Mouse (Mus musculus): Measurements from ENCODE around the gene Ncaph. TPM values are rescaled to one million over a fixed set of nuclear protein-coding genes. Genes with fewer than 3 reads are reported as not detected.
"Not testable (repeated sequence)": the region's sequence is repeated elsewhere in the genome, so short reads cannot be mapped to it uniquely, and the experiment has no call there.

Gene Ncaph
- polyA plus RNA-seq, 1 experiment from 2014 or later, result 23.4 TPM

DNA sequence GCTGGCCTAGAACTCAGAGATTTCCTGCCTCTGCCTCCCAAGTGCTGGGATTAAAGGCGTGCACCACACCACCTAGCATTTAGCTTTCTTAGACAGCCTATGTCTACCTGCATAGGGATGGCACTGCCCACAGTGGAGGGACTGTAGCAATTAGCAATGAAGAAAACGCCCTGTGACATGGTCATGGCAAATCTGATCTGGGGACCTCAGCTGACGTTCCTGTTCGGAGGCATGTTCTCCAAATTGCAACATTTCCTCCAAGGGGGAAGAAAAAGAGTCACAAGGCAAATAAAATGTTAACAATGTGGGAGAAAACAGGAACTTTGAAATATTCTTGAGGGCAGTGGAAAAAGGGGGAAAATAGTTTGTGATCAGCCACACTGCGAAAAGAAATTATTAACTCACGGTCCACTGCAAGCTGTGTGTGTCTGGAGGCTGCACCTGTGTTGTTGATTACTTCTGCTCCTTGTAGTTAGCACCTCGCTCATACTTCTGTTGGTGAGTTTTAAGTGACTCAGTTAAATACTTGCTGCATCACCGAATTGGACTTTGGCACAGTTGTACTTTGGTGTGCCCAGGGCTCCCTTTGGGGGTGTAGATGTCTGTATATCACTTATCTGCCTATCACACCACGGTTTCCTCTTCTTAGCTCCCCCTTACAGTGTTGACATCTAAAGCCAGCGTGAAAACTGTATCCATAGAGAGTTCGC lies 53.7 kb downstream of the Ncaph start:
- WGBS (ENCODE audit: insufficient replicate concordance), result 58% methylated on average over 11 of the region's 11 CpGs
- ATAC-seq, result peak; percentile 55
- no peaks in the 10 kb centered on the region for H3K36me3 ChIP-seq (replicated peaks; ENCODE audit: insufficient read depth, low read length)
- DNase-seq, result no peak
- H3K9ac ChIP-seq (replicated peaks), result no peak overlapping the region
- TF ChIP-seq CTCF (IDR thresholded peaks at IDR 0.05; ENCODE audit: low read depth), result no peak
- no peak overlapping the region for H3K4me3 ChIP-seq (ENCODE audit: low read depth, low read length)
- peak overlapping the region; percentile 47 for H3K4me2 ChIP-seq (ENCODE audit: low read depth, low read length)
- H3K4me1 ChIP-seq (ENCODE audit: insufficient read depth), result peaks cover 17% of the 10 kb centered on the region
- no peaks in the 10 kb centered on the region for H3K9me3 ChIP-seq (ENCODE audit: low read length)
- H3K27ac ChIP-seq (ENCODE audit: low read depth), result peak overlapping the region; percentile 67
- no peaks in the 10 kb centered on the region for H3K27me3 ChIP-seq (ENCODE audit: insufficient read depth, low read length)

DNA sequence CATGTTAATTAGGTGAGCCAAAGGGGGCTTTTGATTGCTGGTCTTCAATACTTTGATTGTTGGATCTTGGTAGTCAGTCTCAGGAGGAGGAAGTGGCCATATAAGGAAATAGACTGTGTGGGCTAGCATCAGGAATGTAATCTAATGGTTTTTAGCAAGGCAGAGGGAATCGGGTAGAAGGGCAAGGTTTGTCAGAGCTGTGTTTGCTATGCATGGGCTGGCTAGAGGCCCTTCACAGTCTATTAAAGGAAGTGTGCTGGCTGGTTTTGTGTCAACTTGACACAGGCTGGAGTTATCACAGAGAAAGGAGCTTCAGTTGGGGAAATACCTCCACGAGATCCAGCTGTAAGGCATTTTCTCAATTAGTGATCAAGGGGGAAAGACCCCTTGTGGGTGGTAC lies 54.7 kb downstream of the Ncaph start:
- not testable (repeated sequence) for H3K4me3 ChIP-seq (ENCODE audit: low read depth, low read length); DNase-seq; H3K9me3 ChIP-seq (ENCODE audit: low read length); H3K4me2 ChIP-seq (ENCODE audit: low read depth, low read length); H3K27ac ChIP-seq (ENCODE audit: low read depth); H3K36me3 ChIP-seq (replicated peaks; ENCODE audit: insufficient read depth, low read length); H3K27me3 ChIP-seq (ENCODE audit: insufficient read depth, low read length); H3K9ac ChIP-seq (replicated peaks); ATAC-seq
- H3K4me1 ChIP-seq (ENCODE audit: insufficient read depth), result peaks cover 17% of the 10 kb centered on the region
- 55% methylated on average over 2 of the region's 2 CpGs for WGBS (ENCODE audit: insufficient replicate concordance)

DNA sequence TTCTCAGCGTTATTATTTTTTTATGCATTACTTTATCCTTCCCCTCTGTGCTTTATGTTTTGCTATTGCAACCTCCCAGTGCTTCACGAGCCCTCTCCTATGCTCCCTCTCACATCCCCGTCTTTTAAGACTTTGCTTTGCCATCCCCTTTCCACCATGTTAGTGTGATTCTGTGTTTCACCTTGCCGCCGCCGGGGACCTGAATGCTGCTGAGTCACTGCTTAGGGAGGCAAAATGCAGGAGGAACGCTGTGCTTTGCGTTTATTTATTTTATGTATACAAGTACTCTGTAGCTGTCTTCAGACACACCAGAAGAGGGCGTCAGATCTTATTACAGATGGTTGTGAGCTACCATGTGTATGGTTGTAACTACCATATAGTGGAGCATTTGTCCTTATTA lies 56.1 kb downstream of the Ncaph start:
- no peak for TF ChIP-seq EP300 (IDR thresholded peaks at IDR 0.05; ENCODE audit: low read depth)
- no peak for TF ChIP-seq CTCF (IDR thresholded peaks at IDR 0.05; ENCODE audit: low read depth)
- WGBS (ENCODE audit: insufficient replicate concordance), result 77% methylated on average over 9 of the region's 9 CpGs

DNA sequence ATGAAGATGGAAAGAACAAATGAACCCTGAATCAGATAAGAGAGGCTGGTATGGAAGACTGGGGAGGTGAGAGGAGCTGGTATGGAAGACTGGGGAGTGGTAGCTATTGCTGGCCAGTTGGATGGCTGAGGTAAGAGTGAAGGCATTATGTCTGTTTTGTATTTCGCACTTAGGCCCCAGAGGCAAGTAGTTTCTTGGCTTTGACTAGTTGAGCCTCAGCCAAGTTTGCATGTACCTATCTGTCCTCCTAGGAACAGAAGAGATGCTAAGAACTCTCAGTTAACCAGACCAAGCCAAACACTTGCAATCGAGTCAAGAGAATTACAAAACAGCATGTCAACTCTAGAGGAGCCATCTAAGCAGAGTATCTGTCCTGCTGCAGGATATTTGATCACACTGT lies 59.6 kb downstream of the Ncaph start:
- Histone ChIP-seq H3K27me3 (ENCODE audit: insufficient read depth, low read length) (no peaks in the 10 kb centered on the region), H3K4me2 (ENCODE audit: low read depth, low read length) (no peak overlapping the region), H3K27ac (ENCODE audit: low read depth) (no peak overlapping the region), H3K9ac (replicated peaks) (no peak overlapping the region), H3K36me3 (replicated peaks; ENCODE audit: insufficient read depth, low read length) (no peaks in the 10 kb centered on the region), H3K4me1 (ENCODE audit: insufficient read depth) (peaks cover 8% of the 10 kb centered on the region; the same call in 1 of the 2 replicates), H3K9me3 (ENCODE audit: low read length) (no peaks in the 10 kb centered on the region), H3K4me3 (ENCODE audit: low read depth, low read length) (no peak overlapping the region)
- WGBS (ENCODE audit: insufficient replicate concordance), result 93% methylated on average over 2 of the region's 2 CpGs
- no peak for ATAC-seq
- DNase-seq, result no peak
- TF ChIP-seq EP300 (IDR thresholded peaks at IDR 0.05; ENCODE audit: low read depth) (no peak), CTCF (IDR thresholded peaks at IDR 0.05; ENCODE audit: low read depth) (no peak)

More for the DNA sequence above, 56.1 kb downstream of the Ncaph start:
- ATAC-seq (no peak), DNase-seq (no peak)
- H3K4me3 ChIP-seq (ENCODE audit: low read depth, low read length), result no peak overlapping the region
- H3K4me2 ChIP-seq (ENCODE audit: low read depth, low read length), result no peak overlapping the region
- H3K9me3 ChIP-seq (ENCODE audit: low read length), result no peaks in the 10 kb centered on the region
- no peaks in the 10 kb centered on the region for H3K36me3 ChIP-seq (replicated peaks; ENCODE audit: insufficient read depth, low read length)
- H3K27ac ChIP-seq (ENCODE audit: low read depth), result no peak overlapping the region
- no peaks in the 10 kb centered on the region for H3K27me3 ChIP-seq (ENCODE audit: insufficient read depth, low read length)
- H3K4me1 ChIP-seq (ENCODE audit: insufficient read depth), result peaks cover 17% of the 10 kb centered on the region
- H3K9ac ChIP-seq (replicated peaks), result no peak overlapping the region

DNA sequence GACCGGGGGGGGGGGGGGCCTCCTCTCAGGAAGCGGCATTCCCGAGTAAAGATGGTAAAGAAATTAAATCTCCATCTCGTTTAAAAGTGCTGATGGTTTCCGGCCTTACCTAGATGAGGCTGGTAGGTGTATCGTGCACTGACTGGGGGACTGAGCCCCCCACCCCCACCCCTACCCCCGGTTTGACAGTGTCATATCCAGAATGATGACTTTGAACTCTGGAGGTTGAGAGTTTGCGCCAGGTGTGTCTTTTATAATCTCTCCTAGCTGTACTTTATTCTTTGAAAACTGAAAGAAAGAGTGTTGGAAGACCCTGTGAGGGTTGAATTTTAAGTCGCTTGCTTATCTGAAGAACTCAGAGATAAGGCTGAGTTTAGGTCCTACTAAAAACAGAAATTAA lies 62.9 kb downstream of the Ncaph start:
- Histone ChIP-seq H3K4me2 (ENCODE audit: low read depth, low read length) (peak overlapping the region; percentile 79), H3K36me3 (replicated peaks; ENCODE audit: insufficient read depth, low read length) (peaks cover 6% of the 10 kb centered on the region; the same call in 1 of the 2 replicates), H3K27ac (ENCODE audit: low read depth) (peak overlapping the region; percentile 52), H3K4me3 (ENCODE audit: low read depth, low read length) (peak overlapping the region; percentile 74), H3K27me3 (ENCODE audit: insufficient read depth, low read length) (no peaks in the 10 kb centered on the region), H3K9me3 (ENCODE audit: low read length) (no peaks in the 10 kb centered on the region), H3K9ac (replicated peaks) (peak overlapping the region; percentile 79), H3K4me1 (ENCODE audit: insufficient read depth) (peaks cover 8% of the 10 kb centered on the region; the same call in 1 of the 2 replicates)
- ATAC-seq, result no peak
- no peak for TF ChIP-seq EP300 (IDR thresholded peaks at IDR 0.05; ENCODE audit: low read depth)
- TF ChIP-seq CTCF (IDR thresholded peaks at IDR 0.05; ENCODE audit: low read depth), result no peak
- WGBS (ENCODE audit: insufficient replicate concordance), result 6% methylated on average over 9 of the region's 9 CpGs
- DNase-seq, result no peak

DNA sequence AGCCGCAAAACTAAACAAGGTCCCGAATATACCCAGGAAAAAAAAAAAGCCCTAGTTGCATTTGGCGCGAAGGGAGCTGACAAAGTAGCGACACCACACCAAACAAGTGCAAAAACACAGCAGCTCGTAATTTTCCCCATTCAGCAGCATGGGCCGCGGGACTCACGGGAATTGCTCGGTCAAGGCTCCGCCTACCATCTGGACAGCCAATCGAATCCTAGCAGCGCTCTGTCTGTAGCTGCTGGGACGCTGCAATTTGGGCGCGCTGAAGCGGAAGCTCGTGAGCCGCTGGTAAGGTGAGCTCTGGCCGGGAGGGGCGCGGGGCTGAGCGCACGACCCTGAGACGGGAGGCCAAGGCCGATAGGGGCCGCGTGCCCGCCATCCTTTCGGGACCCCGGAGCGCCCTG lies 63.3 kb downstream of the Ncaph start, which contains the start of gene Blvra:
TSS of gene Blvra (plus strand) at position 231 of the 407 bp plus-strand sequence.
- peak within 1 kb of the TSS; percentile 79 for H3K9ac ChIP-seq (replicated peaks)
- peak; percentile 100 for ATAC-seq
- 0 out of 2 replicates have a peak, but pooled peaks have one; percentile 8 for TF ChIP-seq CTCF (IDR thresholded peaks at IDR 0.05; ENCODE audit: low read depth)
- no peak for TF ChIP-seq EP300 (IDR thresholded peaks at IDR 0.05; ENCODE audit: low read depth)
- no peaks in the 10 kb centered on the region for H3K9me3 ChIP-seq (ENCODE audit: low read length)
- peaks cover 6% of the 10 kb centered on the region; the same call in 1 of the 2 replicates for H3K36me3 ChIP-seq (replicated peaks; ENCODE audit: insufficient read depth, low read length)
- DNase-seq, result peak; percentile 90
- H3K27ac ChIP-seq (ENCODE audit: low read depth), result peak within 1 kb of the TSS; percentile 52
- peak within 1 kb of the TSS; percentile 79 for H3K4me2 ChIP-seq (ENCODE audit: low read depth, low read length)
- WGBS (ENCODE audit: insufficient replicate concordance), result under 1% methylated on average over 29 of the region's 32 CpGs
- peak within 1 kb of the TSS; percentile 74 for H3K4me3 ChIP-seq (ENCODE audit: low read depth, low read length)
- H3K4me1 ChIP-seq (ENCODE audit: insufficient read depth), result peaks cover 8% of the 10 kb centered on the region; the same call in 1 of the 2 replicates
- no peaks in the 10 kb centered on the region for H3K27me3 ChIP-seq (ENCODE audit: insufficient read depth, low read length)

All from liver, postnatal 0 days (tissue).